Mouse (Mus musculus) embryonic fibroblast, embryonic 13.5 days (primary cell): ENCODE data around the gene Epha4.

Source experiments
- CTCF ChIP-seq: IDR thresholded peaks from 2 replicates; pipeline ENCODE4 v1.5.1; 2011; ENCODE audit warnings: mild to moderate bottlenecking, control low read depth, low read length, moderate library complexity, borderline replicate concordance; ENCODE audit not compliant: insufficient read depth
- POLR2A ChIP-seq: IDR thresholded peaks from 2 replicates; pipeline ENCODE4 v1.6.1; 2011; ENCODE audit warnings: low read depth, mild to moderate bottlenecking, control low read depth, low read length, moderate library complexity

DNA sequence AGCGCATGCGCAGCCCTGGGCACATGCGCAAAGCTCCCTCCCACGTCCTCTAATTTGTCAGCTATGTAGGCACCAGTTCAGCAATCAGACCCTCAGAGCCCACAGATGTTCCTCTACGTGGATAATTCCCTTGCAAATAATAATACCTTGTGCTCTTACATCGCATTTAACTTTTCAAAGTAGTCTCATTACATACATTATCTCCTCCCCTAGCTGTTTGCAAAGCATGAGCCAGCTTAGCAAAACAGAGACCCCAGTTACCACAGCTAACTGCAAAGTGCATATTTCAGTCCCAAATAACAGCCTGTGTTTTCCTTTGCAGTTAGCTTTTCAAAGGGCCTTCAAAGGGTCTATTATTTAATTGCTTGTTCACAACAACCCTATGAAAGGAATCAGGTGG is 123.3 kb downstream of the Epha4 start:
- TF ChIP-seq POLR2A (no peak), CTCF (no peak)
